Mouse (Mus musculus) ES-Bruce4 (cell line): ENCODE measurements around the gene Strip1.

ENCODE experiments used
- CTCF ChIP-seq: IDR thresholded peaks from one replicate; pipeline ENCODE4 v1.8.1; 2011; ENCODE audit warnings: low read depth, low read length
- EP300 ChIP-seq: IDR thresholded peaks from 2 replicates; pipeline ENCODE4 v1.6.1; 2011; ENCODE audit warnings: low read depth, low read length; ENCODE audit not compliant: insufficient read depth
- POLR2A ChIP-seq: IDR thresholded peaks from one replicate; pipeline ENCODE4 v1.8.1; 2011; ENCODE audit warnings: low read length; ENCODE audit not compliant: insufficient read depth

DNA sequence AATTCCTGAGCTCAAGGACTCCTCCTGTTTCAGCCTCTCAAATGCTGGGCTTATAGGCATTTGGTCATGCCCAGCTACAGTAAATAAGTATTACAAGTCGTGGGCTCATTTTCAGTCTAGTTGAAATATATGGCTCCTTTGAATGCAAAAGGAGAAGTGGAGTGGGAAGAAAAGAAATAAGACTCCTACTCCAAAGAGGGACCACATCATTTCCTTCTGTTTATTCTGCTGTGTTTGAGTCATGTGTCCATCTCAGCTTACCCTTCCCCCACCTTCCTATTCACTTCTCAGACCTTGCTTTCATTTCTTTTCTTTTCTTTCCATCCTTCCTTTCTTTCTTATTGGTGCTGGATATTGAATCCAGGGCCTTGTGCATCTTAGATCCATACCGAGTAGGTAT lies 40.0 kb upstream of the Strip1 start:
- TF ChIP-seq CTCF: no peak
- TF ChIP-seq POLR2A: no peak
- TF ChIP-seq EP300: no peak
